8 mouse cellular contexts compared by ENCODE assay signal in the genomic region with DNA sequence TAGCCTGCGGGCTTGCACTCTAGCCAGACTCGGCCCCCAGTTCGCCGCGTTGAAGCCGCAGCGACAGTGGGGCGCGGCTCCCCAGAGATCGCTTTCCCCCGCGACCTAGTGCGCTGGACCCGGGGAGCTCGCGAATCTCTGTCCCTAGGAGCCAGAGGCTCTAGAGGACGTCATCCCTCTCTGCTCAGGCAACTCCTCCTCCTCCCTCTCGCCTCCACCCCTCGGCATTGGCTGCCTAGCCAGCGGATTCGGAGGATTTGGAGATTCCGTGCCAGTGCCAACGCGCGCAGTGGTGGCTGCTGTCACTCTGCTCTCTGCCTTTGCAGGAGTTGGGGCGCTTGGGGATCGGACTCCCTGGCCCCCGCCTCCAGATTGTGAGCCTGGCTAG. TPM values are rescaled to one million over a fixed set of nuclear protein-coding genes. Genes with fewer than 3 reads are reported as not detected.
DNase-seq lines count a peak whose midpoint lies in the region; ATAC-seq lines count a peak whose summit lies in the region.

No protein-coding gene starts in this region.

- intact Hi-C loops in heart, postnatal 10 days (cut with DNase I) = no loop called here

- peak overlapping the region; percentile 43; the same call in 1 of the 2 replicates for H3K9ac ChIP-seq in forebrain, embryonic 11.5 days (ENCODE audit: low read length)
- H3K9ac ChIP-seq in liver, embryonic 12.5 days = no peak overlapping the region
- H3K9ac ChIP-seq in neural tube, embryonic 14.5 days (replicated peaks; ENCODE audit: low read depth, low read length) = peak overlapping the region; percentile 61

- H3K9me3 ChIP-seq in forebrain, embryonic 11.5 days (ENCODE audit: control insufficient read depth, low read length) = no peaks in the 10 kb centered on the region
- H3K9me3 ChIP-seq in liver, embryonic 12.5 days (replicated peaks) = no peaks in the 10 kb centered on the region
- H3K9me3 ChIP-seq in neural tube, embryonic 14.5 days (ENCODE audit: control insufficient read depth, low read length) = no peaks in the 10 kb centered on the region

- peak overlapping the region; percentile 100 for H3K4me2 ChIP-seq in forebrain, embryonic 11.5 days (ENCODE audit: low read depth, low read length, severe bottlenecking)
- peak overlapping the region; percentile 68 for H3K4me2 ChIP-seq in liver, embryonic 12.5 days
- H3K4me2 ChIP-seq in neural tube, embryonic 14.5 days (ENCODE audit: low read depth, low read length) = peak overlapping the region; percentile 100

- H3K4me3 ChIP-seq in forebrain, embryonic 11.5 days (ENCODE audit: low read depth, low read length) = peak overlapping the region; percentile 52
- H3K4me3 ChIP-seq in liver, embryonic 12.5 days = peak overlapping the region; percentile 45
- H3K4me3 ChIP-seq in neural tube, embryonic 14.5 days (ENCODE audit: low read depth, low read length) = peak overlapping the region; percentile 61

- H3K27ac ChIP-seq in forebrain, embryonic 11.5 days (ENCODE audit: low read depth, low read length) = no peak overlapping the region
- H3K27ac ChIP-seq in liver, embryonic 12.5 days = no peak overlapping the region
- 0 out of 2 replicates have a peak overlapping the region, but pooled peaks have one; percentile 34 for H3K27ac ChIP-seq in neural tube, embryonic 14.5 days (ENCODE audit: low read depth, low read length)

- H3K4me1 ChIP-seq in forebrain, embryonic 11.5 days (replicated peaks; ENCODE audit: control insufficient read depth, insufficient read depth, low read length) = peaks cover 2% of the 10 kb centered on the region; the same call in 1 of the 2 replicates
- no peaks in the 10 kb centered on the region for H3K4me1 ChIP-seq in liver, embryonic 12.5 days
- peaks cover 12% of the 10 kb centered on the region; the same call in 1 of the 2 replicates for H3K4me1 ChIP-seq in neural tube, embryonic 14.5 days (ENCODE audit: control insufficient read depth, insufficient read depth, low read length)

- WGBS in forebrain, embryonic 11.5 days = under 1% methylated on average over 23 of the region's 28 CpGs
- under 1% methylated on average over 28 of the region's 28 CpGs for WGBS in liver, embryonic 12.5 days (ENCODE audit: insufficient replicate concordance)
- WGBS in neural tube, embryonic 14.5 days = under 1% methylated on average over 28 of the region's 28 CpGs

- peak; percentile 38 for DNase-seq in heart, adult 18-20 months
- DNase-seq in heart, adult 8-10 months (ENCODE audit: low spot score) = no peak
- DNase-seq in forebrain, embryonic 11.5 days (ENCODE audit: low spot score) = peak; percentile 73
- peak; percentile 37 to 44 for DNase-seq in heart, postnatal 10 days
- peak; percentile 51 to 60 for DNase-seq in kidney, postnatal 4 days
- no peak for DNase-seq in thymus, postnatal 0 days (ENCODE audit: low spot score)

- H3K27me3 ChIP-seq in forebrain, embryonic 11.5 days (ENCODE audit: control insufficient read depth, insufficient read depth, low read length) = peaks cover 30% of the 10 kb centered on the region; the same call in 1 of the 2 replicates
- H3K27me3 ChIP-seq in liver, embryonic 12.5 days (replicated peaks) = peaks cover 52% of the 10 kb centered on the region
- peaks cover 4% of the 10 kb centered on the region for H3K27me3 ChIP-seq in neural tube, embryonic 14.5 days (ENCODE audit: control insufficient read depth, insufficient read depth, low read length)

- peak; percentile 57 for ATAC-seq in forebrain, embryonic 11.5 days (replicated peaks; ENCODE audit: low FRiP score)
- ATAC-seq in liver, embryonic 12.5 days = no peak
- peak; percentile 75 for ATAC-seq in neural tube, embryonic 14.5 days (ENCODE audit: low read depth)

- H3K36me3 ChIP-seq in forebrain, embryonic 11.5 days (ENCODE audit: control insufficient read depth, insufficient read depth, low read length) = no peaks in the 10 kb centered on the region
- H3K36me3 ChIP-seq in liver, embryonic 12.5 days = no peaks in the 10 kb centered on the region
- H3K36me3 ChIP-seq in neural tube, embryonic 14.5 days (ENCODE audit: control insufficient read depth, insufficient read depth, low read length) = no peaks in the 10 kb centered on the region

RNA-seq across cellular contexts. Expression of a gene that starts 0.7 kb away (rescaled TPM):
- 10 to 100 TPM; 15.0 to 16.2 TPM for total RNA-seq in heart, adult 18-20 months (2021)
- total RNA-seq in heart, adult 8-10 months (2022) = 10 to 100 TPM; 13.7 to 19.4 (median 14.6) TPM
- 73.9 and 78.4 TPM in 2 replicates for polyA plus RNA-seq in forebrain, embryonic 11.5 days (2014; fragmentation: Nextera tagmentation; extraction: Ambion mirVana)
- total RNA-seq in heart, postnatal 10 days (2021) = 10 to 100 TPM; 28.7 to 29.0 TPM
- polyA plus RNA-seq in liver, embryonic 12.5 days (2016; fragmentation: Nextera tagmentation; extraction: Ambion mirVana) = 13.2 and 15.6 TPM in 2 replicates
- 126 and 142 TPM in 2 replicates for polyA plus RNA-seq in neural tube, embryonic 14.5 days (2014; fragmentation: Nextera tagmentation; extraction: Ambion mirVana)
- polyA plus RNA-seq in thymus, postnatal 0 days (2015; fragmentation: Nextera tagmentation; extraction: Ambion mirVana) = 32.2 and 42.2 TPM in 2 replicates

Comparison
In these comparisons a context has a peak if more than half of its experiments do, and no peak if none do; other contexts are left out.
1. DNase-seq: peak in heart, adult 18-20 months (2 of 2), forebrain, embryonic 11.5 days (single experiment), heart, postnatal 10 days (2 of 2) and kidney, postnatal 4 days (2 of 2); none in heart, adult 8-10 months (single experiment) and thymus, postnatal 0 days (single experiment).
2. Peak in every context shown above with its lines, with median percentiles within 50 percentile points of each other: H3K4me2 ChIP-seq and H3K4me3 ChIP-seq.